ENCODE assay signal across 30 mouse cellular contexts in genomic region chr1:175893726-175894125, GRCm38 (mm10). TPM values are rescaled to one million over a fixed set of nuclear protein-coding genes. Genes with fewer than 3 reads are reported as not detected.
DNase-seq lines count a peak whose midpoint lies in the region; ATAC-seq lines count a peak whose summit lies in the region.
"Had no signal": no experiment of that assay in that cellular context is flagged by ENCODE, and none has a peak within 500 bp of the region (broad histone marks: within the 10 kb centered on the region; RNA-seq: fewer than 3 reads in every experiment).

No protein-coding gene starts in this region.

- no peaks in the 10 kb centered on the region for H3K4me1 ChIP-seq in lung, embryonic 16.5 days (replicated peaks; ENCODE audit: control insufficient read depth, insufficient read depth, low read length)
- H3K4me1 ChIP-seq: forebrain, embryonic 10.5 days; forebrain, embryonic 13.5 days; hindbrain, embryonic 10.5 days; hindbrain, embryonic 13.5 days had no signal

- no peaks in the 10 kb centered on the region for H3K27me3 ChIP-seq in lung, embryonic 16.5 days (ENCODE audit: control insufficient read depth, insufficient read depth, low read depth, low read length)
- H3K27me3 ChIP-seq: CH12.LX; forebrain, embryonic 13.5 days; hindbrain, embryonic 13.5 days; Patski had no signal

- H3K9me3 ChIP-seq in lung, embryonic 16.5 days (ENCODE audit: control insufficient read depth, low read length), result no peaks in the 10 kb centered on the region
- H3K9me3 ChIP-seq: forebrain, embryonic 10.5 days; forebrain, embryonic 13.5 days; G1E; hindbrain, embryonic 10.5 days; hindbrain, embryonic 13.5 days had no signal

- H3K4me3 ChIP-seq in lung, embryonic 16.5 days (ENCODE audit: low read length), result no peak overlapping the region
- H3K4me3 ChIP-seq: forebrain, embryonic 10.5 days; forebrain, embryonic 13.5 days; hindbrain, embryonic 10.5 days; hindbrain, embryonic 13.5 days had no signal

- WGBS in lung, embryonic 16.5 days, result 67% methylated on average over 12 of the region's 12 CpGs

- no peak overlapping the region for H3K4me2 ChIP-seq in lung, embryonic 16.5 days (ENCODE audit: low read depth, low read length)
- H3K4me2 ChIP-seq: forebrain, embryonic 13.5 days; heart, embryonic 11.5 days; hindbrain, embryonic 13.5 days had no signal

- peak; percentile 30 to 75 for DNase-seq in lung, adult 18-20 months
- DNase-seq in lung, postnatal 14 days, result no peak
- DNase-seq in lung, postnatal 25 days (ENCODE audit: low spot score), result peak; percentile 72
- no peak for DNase-seq in thymus, adult 18-20 months
- DNase-seq in urinary bladder, postnatal 10 days (ENCODE audit: low spot score), result no peak
- DNase-seq: adrenal gland, postnatal 10 days; adrenal gland, postnatal 36 days; B cell, adult 2 months; cerebellum, adult 18-20 months; cerebellum, adult 9-10 months; cerebellum, postnatal 14 days; gastrocnemius, postnatal 10 days; gastrocnemius, postnatal 36 days; heart, postnatal 36 days had no signal

- H3K27ac ChIP-seq in lung, embryonic 16.5 days (ENCODE audit: low read length), result no peak overlapping the region
- H3K27ac ChIP-seq: forebrain, embryonic 10.5 days; forebrain, embryonic 13.5 days; hindbrain, embryonic 10.5 days; hindbrain, embryonic 13.5 days had no signal

- H3K9ac ChIP-seq in lung, embryonic 16.5 days (ENCODE audit: low read length), result no peak overlapping the region
- H3K9ac ChIP-seq: forebrain, embryonic 13.5 days; hindbrain, embryonic 13.5 days had no signal

- H3K36me3 ChIP-seq in lung, embryonic 16.5 days (ENCODE audit: control insufficient read depth, insufficient read depth, low read length), result peaks cover 25% of the 10 kb centered on the region

- ATAC-seq in lung, embryonic 16.5 days (ENCODE audit: low read depth), result peak; percentile 79
- ATAC-seq in megakaryocyte-erythroid progenitor cell, adult 5-6 weeks (replicated peaks; ENCODE audit: low FRiP score, low TSS enrichment, poor library complexity, severe bottlenecking), result no peak
- ATAC-seq: forebrain, embryonic 13.5 days; forebrain, embryonic 16.5 days; Patski had no signal

RNA-seq across cellular contexts. Expression of gene Exo1, which starts 13.3 kb away (rescaled TPM):
- 61.9 and 73.3 TPM in 2 replicates for polyA plus RNA-seq in lung, embryonic 16.5 days (2015; fragmentation: Nextera tagmentation; extraction: Ambion mirVana)
- 60.4 and 84.6 TPM in 2 replicates for total RNA-seq in megakaryocyte-erythroid progenitor cell, adult 5-6 weeks (2014; fragmentation: Nextera tagmentation)
- total RNA-seq in megakaryocyte-erythroid progenitor cell, adult 5-6 weeks (2017), result 40.3 and 44.2 TPM in 2 replicates
- total RNA-seq: gastrocnemius, adult 18-20 months had no signal

RNA-seq across cellular contexts. Expression of gene Gm38100, which starts 26.4 kb away (rescaled TPM):
- 0.15 TPM in 1 of 2 replicates, not detected in the other for polyA plus RNA-seq in lung, embryonic 16.5 days (2015; fragmentation: Nextera tagmentation; extraction: Ambion mirVana)
- 1.1 TPM in 1 of 2 replicates, not detected in the other for total RNA-seq in megakaryocyte-erythroid progenitor cell, adult 5-6 weeks (2014; fragmentation: Nextera tagmentation)
- not detected in 2 replicates for total RNA-seq in megakaryocyte-erythroid progenitor cell, adult 5-6 weeks (2017)
- total RNA-seq: adrenal gland, adult 18-20 months; adrenal gland, postnatal 10 days; adrenal gland, postnatal 36 days; CH12.LX; gastrocnemius, adult 18-20 months; gastrocnemius, postnatal 10 days; gastrocnemius, postnatal 36 days; granulocyte monocyte progenitor cell, adult 5-6 weeks; heart, adult 8-10 months; heart, postnatal 36 days had no signal
- polyA plus RNA-seq: embryonic facial prominence, embryonic 14.5 days; G1E; heart, embryonic 11.5 days; hindbrain, embryonic 13.5 days; Patski had no signal

Comparison
In these comparisons a context has a peak if more than half of its experiments do, and no peak if none do; other contexts are left out.
1. DNase-seq: peak in lung, adult 18-20 months (2 of 2) and lung, postnatal 25 days (single experiment); none in lung, postnatal 14 days (single experiment), thymus, adult 18-20 months (0 of 2) and urinary bladder, postnatal 10 days (single experiment).